Mouse (Mus musculus): Measurements from ENCODE around the gene Tiam1.

The Tiam1 gene

DNA sequence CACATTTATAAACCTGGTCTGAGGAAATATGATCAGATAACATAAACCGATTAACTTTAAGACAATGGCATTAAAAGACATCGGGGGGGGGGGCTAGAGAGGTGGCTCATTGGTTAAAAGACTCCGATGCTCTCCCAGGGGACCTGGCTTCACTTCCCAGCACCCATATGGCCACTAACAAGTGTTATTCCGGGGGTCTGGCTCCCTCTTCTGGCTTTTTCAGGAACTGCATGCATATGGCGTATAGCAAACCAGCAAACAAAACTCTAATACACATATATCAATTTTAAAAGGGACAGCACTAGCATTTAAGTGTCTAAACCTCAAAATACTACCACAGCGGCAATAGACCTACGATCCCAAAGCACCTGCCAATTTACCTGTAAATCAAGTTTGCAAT, 347.0 kb downstream of the Tiam1 start:
- no peak for DNase-seq (ENCODE audit: low spot score)

DNA sequence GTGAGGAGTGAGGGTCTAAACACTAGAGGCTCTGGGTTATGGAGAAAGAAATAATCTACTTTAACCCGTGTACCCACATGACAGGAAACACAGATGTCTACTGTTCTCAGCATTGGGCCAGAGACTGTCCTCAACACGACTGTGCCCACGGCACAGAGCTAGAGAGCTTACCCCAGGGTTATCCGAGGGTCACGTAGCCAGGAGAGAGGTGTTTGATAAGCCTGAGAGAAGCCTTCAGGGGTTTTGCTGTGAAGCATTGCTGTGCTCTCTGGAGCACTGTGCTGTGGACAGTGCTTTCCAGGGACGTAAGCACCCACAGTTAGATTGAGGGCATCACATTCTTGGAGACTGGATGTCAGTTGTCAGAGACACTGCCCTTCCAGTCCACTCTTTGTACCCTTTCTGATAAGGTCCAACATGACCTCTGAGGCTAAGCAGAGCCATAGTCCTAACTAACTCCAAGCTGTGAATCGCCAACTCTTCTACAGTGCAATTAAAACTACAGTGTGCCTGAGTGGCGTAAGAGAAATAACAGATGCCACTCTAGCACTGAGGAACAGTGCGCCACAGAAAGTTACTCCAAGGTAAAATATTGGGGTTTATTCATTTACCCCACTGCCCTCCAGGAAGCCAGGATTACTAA, 353.7 kb downstream of the Tiam1 start:
- no peak for DNase-seq (ENCODE audit: low spot score)

DNA sequence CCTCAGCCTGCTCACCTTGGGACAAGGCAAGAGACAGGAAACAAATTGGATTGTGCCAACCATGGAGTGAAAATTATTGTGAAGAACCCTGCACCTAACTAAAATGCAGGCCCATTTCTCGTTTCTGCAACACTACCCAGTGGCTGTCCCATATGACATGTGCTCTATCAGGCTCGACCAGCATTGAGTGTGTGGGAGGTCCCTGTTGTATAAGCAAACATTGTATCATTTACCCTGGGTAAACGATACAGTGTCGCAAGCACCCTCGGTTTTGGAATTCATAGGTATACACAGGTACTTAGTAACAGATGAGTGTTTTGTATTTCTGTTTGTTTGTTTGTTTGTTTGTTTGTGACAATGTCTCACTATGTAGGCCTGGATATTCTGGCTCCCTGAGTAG, 357.8 kb downstream of the Tiam1 start:
- DNase-seq (ENCODE audit: low spot score), result no peak

DNA sequence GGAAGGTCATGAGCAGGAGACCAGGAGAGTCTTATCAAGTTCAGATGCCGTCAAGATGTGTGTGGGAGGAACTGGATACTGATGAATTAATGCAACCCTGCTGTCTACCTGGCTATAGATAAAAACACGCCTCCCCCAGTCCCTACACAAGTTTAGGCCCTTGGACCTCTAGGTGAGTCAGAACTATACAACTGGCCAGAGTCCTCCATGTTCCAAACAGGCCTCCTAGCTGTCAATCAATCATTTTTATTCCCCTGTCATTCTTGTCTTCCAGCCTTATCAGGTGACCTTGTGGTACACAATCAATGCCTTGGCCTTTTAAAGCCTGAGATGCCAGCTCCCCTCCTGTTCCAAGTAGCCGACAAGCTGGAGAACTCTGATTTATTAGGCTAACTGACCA, 363.9 kb downstream of the Tiam1 start:
- no peak for DNase-seq (ENCODE audit: low spot score)

DNA sequence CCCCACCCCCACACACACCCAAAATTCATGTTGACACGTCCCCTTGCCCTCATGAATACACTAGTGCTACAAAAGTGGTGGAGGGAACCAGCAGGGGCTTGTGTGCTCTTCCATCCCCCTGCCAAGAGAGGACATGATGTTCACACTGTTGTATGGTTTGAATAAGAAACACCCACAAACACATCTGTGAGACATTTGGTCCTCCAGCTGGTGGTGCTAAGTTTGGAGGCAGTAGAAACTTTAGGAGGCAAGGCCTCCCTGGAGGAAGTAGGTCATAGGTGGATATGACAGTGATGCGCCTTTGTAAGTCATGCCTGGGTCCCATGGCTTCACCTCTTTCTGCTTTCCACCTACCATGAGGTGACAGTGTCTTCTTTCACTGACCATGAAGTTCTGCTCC, 366.1 kb downstream of the Tiam1 start:
- DNase-seq (ENCODE audit: low spot score), result no peak

DNA sequence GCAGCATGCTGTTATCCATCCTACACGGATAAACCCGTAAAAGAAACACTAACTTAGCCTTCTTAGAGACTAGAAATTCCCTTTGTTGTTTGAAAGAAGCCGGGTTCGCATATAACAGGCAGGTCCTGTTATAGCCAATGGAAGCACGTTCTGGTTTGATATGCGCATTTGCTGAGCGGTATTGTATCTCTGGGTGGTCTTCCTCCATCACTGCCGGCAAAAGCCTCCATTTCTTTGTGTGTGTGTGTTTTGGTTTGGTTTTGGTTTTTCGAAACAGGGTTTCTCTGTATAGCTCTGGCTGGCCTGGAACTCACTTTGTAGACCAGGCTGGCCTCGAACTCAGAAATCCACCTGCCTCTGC, 369.0 kb downstream of the Tiam1 start:
- DNase-seq (ENCODE audit: low spot score), result no peak

DNA sequence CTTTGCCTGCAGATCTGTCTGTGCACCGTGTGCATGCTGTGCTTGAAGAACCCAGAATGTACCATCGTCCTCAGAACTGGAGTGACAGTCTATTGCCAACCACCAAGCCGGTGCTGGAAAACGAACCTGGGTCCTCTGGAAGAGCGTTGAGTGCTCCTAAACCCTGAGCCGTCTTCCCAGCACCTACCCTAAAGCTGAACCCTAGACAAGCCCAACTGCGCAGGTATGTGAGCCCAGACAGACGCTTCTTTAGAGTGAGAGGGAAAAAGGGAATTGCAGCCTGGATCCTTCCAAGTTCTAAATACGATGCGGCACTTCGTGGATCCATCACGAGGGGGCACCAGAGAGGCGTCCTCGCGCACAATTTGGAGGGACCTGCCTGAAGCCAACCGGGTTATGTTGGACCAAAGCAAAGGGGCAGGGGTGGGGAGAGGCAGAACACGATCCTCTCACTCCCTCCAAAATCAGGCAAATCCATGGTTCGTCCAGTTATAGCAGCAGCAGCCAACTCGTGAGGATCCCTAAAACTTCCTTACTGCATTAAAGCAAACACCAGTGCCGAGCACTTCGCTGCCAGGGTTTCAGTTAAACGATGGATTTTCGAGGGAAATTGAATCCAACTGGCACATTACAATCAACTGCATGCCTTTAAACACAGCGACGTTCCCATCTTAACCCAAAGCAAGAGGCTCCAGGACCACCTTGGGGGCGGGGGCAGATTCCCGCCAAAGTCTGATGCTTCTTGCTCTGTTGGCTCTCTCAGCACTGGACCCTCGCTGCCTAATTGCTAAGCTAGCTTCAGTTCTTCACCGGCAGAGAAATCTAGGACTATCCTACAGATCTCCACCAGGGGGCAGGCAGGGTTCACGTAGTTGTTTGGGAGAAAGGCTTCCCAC, 369.7 kb downstream of the Tiam1 start:
- peak; percentile 81 for DNase-seq (ENCODE audit: low spot score)

DNA sequence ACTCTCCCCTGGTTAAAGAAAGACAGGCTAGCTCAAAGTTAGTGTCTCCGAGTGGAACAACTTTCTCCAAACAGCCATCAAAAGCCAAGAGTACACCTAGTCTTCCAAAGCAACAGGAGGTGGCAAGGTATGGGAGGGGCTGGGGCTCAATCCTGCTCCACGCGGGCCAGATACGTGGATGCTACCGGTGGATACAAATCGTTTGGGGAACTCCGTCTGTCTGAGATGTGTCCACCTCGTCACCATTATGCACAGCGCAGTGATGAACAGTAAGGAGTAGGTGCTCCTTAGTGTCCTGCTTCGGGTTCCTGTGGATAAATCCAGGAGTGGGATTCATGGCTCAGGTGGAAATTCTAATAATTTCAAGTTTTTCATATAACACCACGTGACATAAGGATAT, 377.6 kb downstream of the Tiam1 start:
- DNase-seq (ENCODE audit: low spot score), result no peak

DNA sequence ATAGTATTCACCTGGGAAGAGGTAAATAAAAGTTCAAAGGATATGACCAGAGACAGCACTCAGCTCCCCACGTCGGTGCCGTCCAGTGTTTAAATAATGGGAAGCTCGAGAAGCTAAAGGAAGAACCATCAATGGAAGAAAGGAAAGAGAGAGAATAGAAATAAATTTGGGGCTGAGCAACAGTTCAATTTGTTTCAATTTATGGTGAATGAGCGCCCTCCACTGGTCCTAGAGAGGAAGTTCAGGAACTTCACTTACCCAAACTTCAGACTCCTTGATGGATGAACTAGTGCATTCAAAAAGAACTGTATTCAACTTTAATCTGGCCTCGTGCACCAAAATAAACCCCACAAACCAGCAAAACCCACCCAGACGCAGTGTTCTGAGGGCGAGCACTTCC, 378.1 kb downstream of the Tiam1 start:
- peak; percentile 18 for DNase-seq (ENCODE audit: low spot score)

DNA sequence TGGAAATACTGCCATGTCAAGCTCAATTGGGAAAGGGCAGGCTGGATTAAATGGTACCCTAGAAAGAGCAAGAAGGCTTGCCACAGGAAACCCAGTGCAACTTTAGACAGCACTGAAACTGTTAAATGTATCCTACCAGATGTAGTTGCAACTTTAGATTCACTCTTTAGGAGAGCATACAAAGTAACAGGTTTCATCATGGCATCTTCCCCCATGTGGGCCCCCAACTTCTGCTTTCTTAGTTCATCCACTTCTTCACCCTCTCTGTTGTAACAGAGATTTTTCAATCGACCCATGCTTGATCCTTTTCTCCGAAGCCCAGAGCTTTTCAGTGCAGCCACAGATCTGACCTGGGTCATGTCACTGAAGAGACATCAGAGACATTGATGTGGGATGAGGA, 379.8 kb downstream of the Tiam1 start:
- no peak for DNase-seq (ENCODE audit: low spot score)

DNA sequence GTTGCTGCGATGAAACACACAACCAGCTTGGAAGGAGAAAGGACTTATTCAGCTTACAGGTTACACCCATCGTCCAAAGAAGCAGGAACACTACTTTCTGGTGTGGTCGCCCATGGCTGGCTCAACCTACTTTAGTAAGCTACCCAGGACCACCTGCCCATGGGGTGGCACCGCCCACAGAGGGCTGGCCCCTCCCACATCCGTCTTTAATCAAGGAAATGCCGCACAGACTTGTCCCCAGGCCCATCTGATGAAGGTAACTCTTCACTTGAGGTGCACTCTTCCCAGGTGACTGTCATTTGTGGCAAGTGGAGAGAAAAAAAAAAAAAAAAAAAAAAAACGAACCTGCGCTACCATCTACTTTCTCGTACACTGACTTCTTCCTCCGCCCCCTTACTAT, 381.0 kb downstream of the Tiam1 start:
- no peak for DNase-seq (ENCODE audit: low spot score)

DNA sequence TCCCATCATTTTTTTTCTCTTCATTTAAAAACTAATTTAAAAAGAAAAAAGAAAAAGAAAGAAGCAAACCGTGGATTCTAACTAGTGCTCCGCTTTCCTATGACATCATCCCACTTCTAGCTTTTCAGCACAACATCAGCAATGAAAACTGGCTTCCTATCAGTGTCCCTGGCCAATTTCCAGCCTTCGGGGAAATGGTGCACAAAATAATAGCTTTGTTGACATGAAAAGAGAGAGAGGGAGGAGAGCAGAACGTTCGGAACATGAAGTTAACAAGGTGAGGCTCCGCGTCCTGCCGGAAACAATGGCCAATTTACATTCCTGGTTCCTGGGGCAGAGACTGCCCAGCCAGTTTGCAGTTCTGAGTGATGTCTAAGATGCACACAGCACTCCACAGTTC, 381.5 kb downstream of the Tiam1 start:
- DNase-seq (ENCODE audit: low spot score), result no peak

DNA sequence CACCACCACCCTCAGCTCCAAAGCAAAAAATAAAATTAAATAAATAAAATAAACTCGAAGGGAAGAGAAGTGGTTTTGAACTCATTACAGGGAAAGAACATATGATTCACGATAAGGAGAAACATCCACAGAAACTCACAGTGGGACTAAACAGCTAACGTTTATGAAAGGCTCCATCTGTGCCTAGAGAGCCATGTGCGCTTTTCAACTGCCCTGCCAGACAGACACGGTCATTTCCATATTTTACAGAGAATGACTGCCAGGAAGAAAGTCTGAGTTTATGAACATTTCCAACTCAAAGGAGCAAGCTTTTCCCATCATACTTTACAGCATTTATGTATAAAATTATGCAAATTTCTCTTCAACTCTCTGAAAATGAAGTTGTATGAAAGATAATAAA, 386.2 kb downstream of the Tiam1 start:
- no peak for DNase-seq (ENCODE audit: low spot score)

DNA sequence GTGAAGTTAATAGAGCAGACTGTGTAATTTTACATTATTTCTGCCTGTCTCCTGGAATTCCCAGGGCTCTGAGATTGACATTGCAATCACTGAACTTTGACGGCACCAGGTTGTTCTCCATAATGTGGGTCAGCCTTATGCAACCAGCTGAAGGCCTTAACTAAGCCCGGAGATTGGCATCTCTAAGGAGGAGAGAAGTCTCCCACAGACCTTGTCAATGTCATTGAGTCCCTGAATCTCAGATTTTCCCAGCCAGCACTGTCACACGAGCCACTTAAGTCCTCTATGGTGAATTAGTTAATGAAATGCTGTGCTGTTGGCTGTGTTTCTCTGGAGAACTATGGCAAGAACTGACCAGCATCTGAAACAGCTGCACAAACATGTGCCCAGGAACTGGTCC, 388.9 kb downstream of the Tiam1 start:
- DNase-seq (ENCODE audit: low spot score), result no peak

DNA sequence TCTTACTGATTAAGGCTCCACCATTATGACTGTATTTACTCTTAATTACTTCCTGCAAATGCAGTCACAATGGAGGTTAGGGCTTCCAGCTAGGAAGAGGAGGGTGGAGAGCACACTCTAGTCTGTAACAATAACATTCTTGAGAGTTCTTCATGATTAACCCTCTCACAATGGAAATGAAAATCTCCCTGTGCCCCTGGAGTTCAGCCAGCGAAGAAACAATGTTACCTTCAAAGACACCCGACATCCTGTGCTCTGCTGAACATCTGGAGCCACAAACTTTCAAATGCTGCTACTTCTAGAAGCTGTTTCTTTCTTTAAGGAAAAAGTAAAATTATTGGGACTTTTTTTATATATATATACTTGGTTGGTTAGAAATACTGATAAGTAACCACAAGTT, 395.7 kb downstream of the Tiam1 start:
- no peak for DNase-seq (ENCODE audit: low spot score)

DNA sequence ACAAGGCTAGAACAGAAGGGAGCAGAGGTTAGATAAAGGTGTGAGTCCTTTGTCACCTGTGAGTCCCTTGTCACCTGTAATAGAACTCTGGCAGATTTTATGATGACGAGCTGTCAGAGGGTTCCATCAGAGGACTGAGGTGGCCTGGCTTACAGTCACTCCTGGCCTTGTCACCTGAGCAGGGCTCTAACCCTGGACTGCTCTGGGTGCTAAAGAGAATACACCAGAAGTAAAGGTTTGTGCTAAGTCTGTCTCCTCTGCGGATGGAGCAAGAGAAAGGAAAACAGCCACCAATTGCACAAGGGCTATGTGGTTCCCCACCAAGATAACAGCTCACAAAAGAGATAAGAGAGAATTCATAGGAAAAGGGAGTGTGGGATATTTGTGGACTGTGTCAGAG, 404.0 kb downstream of the Tiam1 start:
- no peak for DNase-seq (ENCODE audit: low spot score)

DNA sequence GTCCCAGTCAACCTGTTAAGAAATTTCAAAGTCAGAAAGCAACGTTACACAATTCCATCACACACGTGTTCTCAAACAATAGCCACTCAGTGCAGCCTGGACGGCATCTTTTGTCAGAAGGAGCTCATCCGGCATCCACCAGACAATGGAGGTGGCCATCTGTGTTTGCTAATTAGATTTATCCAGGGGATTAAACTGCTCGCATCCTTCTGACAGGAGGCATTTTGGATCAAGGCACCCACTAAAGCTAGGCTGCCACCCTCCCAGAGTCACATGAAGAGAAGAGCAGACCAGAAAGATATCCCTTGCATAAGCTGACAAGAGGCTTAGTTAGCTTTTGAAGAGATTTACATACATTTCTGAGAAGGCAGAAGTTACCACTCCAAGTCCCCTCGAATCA, 404.6 kb downstream of the Tiam1 start:
- no peak for DNase-seq (ENCODE audit: low spot score)
